Mouse (Mus musculus): ENCODE data around the gene Ndufa11.

Ndufa11 gene

GRCm38 (mm10) chr17:56761077-56761476 is 43.5 kb downstream of the Ndufa11 start:
- DNase-seq (ENCODE audit: low read depth) = no peak

DNA sequence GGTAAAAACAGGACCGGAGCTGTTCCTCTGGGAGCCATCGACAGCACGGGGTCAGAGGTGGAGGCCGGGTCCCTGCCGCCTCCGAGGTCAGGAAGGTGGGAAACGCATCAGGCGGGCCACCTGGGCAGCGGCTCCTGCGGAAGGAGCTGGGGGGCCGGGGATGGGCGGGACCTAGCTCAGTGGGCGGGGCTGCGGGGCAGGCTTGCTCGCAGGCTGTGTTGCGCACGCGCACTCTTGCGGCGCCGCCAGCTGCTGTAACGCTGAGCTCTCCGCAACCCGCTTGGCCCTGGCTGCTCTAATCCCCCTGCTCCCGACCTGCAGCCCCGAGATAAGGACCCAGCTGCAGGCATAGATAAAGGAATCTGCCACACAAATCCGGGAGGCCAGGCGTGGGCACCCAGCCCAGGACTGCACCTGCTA is 44.4 kb downstream of the Ndufa11 start:
- DNase-seq (ENCODE audit: low read depth) = peak; percentile 33

DNA sequence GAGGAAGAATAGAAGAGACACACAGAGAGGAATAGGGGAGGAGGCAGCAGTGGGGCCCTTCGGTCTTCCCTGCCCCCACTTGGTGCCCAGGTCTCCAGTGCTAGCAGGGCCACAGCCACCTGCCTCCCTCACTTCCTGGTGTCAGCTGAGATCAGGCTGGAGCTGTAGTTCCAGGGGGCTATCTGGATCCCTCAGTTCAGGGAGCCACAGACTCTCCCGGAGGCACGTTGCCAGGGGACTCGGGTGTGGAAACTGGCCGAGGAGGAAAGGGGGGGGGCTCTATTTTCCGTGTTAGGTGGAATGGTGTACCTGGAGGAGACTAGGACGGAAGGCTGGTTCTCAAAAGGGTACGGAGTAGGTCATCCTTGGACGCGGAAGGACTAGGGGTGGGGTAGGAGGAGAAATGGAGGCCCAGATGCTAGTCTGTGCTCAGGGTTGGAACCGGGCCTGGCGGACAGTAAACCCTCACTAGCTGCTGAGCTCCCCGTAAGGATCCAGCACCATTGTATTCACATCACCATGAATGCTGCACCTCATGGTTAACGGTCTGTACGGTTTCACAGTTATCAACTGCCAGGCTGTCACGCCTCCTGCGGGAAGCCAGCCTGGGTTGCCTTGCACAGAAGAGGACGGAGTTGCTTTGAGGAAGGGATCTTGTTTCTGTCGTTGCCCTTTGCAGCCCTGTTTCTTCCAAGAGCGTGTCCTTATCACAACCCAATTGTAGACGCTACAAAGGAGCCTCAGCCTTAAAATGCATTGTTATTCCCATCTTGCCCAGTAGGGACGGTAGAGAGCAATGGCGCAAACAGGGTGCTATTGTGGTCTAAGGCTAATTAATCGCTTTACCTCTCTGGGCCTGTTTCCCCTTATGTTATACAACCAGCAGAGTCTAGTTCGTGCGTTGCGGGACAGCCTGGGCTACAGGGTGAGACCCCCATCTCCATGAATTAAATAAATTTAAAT is 45.5 kb downstream of the Ndufa11 start:
- DNase-seq (ENCODE audit: low read depth) = peak; percentile 25

- DNase-seq (ENCODE audit: low read depth) = no peak
These were observed 46.2 kb downstream of the Ndufa11 start for GRCm38 (mm10) chr17:56763741-56764250.

GRCm38 (mm10) chr17:56764474-56765354 is 47.1 kb downstream of the Ndufa11 start, which contains the start of gene Dus3l:
TSS of gene Dus3l (plus strand) at chr17:56764757.
- DNase-seq (ENCODE audit: low read depth) = peak; percentile 77

DNA sequence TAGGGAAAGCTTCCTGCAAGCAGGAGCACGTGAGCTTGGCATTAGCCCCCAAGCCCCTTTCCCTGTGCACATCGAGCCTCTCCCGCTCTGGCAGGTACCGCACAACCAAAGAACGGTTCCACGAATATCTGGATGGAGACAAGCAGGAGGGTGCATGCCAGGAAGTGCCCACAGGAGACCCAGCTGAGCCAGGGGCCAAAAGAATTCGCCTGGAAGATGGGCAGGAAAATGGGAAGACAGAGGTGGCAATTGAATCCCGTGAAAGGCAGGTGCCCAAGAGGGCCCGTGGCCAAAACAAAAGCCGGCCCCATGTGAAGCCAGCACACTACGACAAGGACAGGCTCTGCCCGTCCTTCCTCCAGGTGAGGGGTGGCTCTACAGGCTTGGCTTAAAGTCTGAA is 47.9 kb downstream of the Ndufa11 start:
- DNase-seq (ENCODE audit: low read depth) = no peak

GRCm38 (mm10) chr17:56766631-56767405 is 49.3 kb downstream of the Ndufa11 start:
- DNase-seq (ENCODE audit: low read depth) = no peak

DNA sequence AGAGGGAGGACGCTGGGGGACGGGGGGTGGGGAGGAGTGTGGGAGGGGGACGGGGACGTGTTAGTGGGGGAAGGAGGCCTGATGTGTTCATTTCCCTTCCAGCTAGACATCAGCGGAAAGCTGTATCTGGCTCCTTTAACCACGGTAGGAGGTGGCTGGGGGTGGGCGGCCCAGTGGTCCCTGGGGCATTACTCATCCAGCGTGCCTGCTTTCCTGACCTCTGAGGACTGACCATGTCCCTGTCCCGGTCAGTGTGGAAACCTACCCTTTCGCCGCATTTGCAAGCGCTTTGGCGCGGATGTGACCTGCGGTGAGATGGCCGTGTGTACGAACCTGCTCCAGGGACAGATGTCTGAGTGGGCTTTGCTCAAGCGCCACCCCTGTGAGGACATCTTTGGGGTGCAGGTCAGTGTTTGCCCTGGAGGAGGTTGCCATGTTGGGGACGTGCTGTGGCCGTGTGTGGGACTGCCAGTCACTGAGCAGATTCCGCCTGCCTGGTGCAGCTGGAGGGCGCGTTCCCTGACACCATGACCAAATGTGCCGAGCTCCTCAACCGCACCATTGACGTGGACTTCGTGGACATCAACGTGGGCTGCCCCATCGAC is 50.1 kb downstream of the Ndufa11 start:
- no peak for DNase-seq (ENCODE audit: low read depth)

GRCm38 (mm10) chr17:56768941-56769340 is 51.4 kb downstream of the Ndufa11 start:
- no peak for DNase-seq (ENCODE audit: low read depth)

GRCm38 (mm10) chr17:56769950-56770349 is 52.4 kb downstream of the Ndufa11 start, which contains the start of gene Prr22:
TSS of gene Prr22 (plus strand) at chr17:56770250.
- DNase-seq (ENCODE audit: low read depth) = no peak

Data from fibroblast of lung, adult 2 months (primary cell).